Mouse (Mus musculus) left cerebral cortex, adult 18-20 months (tissue): ENCODE measurements at regions not wholly inside any gene's neighbourhood (a gene's known extent, or its start where the extent isn't known, plus 50 kb on each side); places are given as distances from the start of the nearest gene placed in this dataset.

Source experiments
- DNase-seq, 2 experiments: peaks; one replicate each; pipeline ENCODE4 v3.0.0; 2021 to 2022; ENCODE audit warnings: low spot score in 2 of 2, mixed read lengths in 1 of 2

GRCm38 (mm10) chr4:87501791-87502190 is 271.5 kb upstream of the Slc24a2 start:
- no peak for DNase-seq

GRCm38 (mm10) chr4:87500441-87500840 is 270.2 kb upstream of the Slc24a2 start:
- DNase-seq, result no peak

GRCm38 (mm10) chr4:87487798-87488197 is 257.5 kb upstream of the Slc24a2 start:
- no peak for DNase-seq

GRCm38 (mm10) chr4:87475537-87475936 is 245.3 kb upstream of the Slc24a2 start:
- DNase-seq, result no peak

- DNase-seq, result peak in 1 of 2 experiments; percentile 21
These were observed 243.2 kb upstream of the Slc24a2 start for GRCm38 (mm10) chr4:87473331-87474039.

- no peak for DNase-seq
These were observed 242.5 kb upstream of the Slc24a2 start for GRCm38 (mm10) chr4:87472787-87473186.

- DNase-seq, result no peak
These were observed 241.1 kb upstream of the Slc24a2 start for GRCm38 (mm10) chr4:87471385-87471784.

- DNase-seq, result no peak
These were observed 237.3 kb upstream of the Slc24a2 start for GRCm38 (mm10) chr4:87467600-87467999.

- DNase-seq, result no peak
These were observed 236.7 kb upstream of the Slc24a2 start for GRCm38 (mm10) chr4:87467018-87467417.

- no peak for DNase-seq
These were observed 231.1 kb upstream of the Slc24a2 start for GRCm38 (mm10) chr4:87461181-87461912.

- DNase-seq, result no peak
These were observed 225.7 kb upstream of the Slc24a2 start for GRCm38 (mm10) chr4:87455863-87456578.

GRCm38 (mm10) chr4:87452122-87452521 is 221.8 kb upstream of the Slc24a2 start:
- no peak for DNase-seq

GRCm38 (mm10) chr4:87451251-87451650 is 221.0 kb upstream of the Slc24a2 start:
- no peak for DNase-seq

- no peak for DNase-seq
These were observed 218.1 kb upstream of the Slc24a2 start for GRCm38 (mm10) chr4:87448338-87448737.

GRCm38 (mm10) chr4:87446856-87447255 is 216.6 kb upstream of the Slc24a2 start:
- DNase-seq, result no peak

- DNase-seq, result no peak
These were observed 203.9 kb upstream of the Slc24a2 start for GRCm38 (mm10) chr4:87434136-87434535.

GRCm38 (mm10) chr4:87428374-87428773 is 198.1 kb upstream of the Slc24a2 start:
- DNase-seq, result no peak

GRCm38 (mm10) chr4:87424066-87424465 is 193.8 kb upstream of the Slc24a2 start:
- DNase-seq, result no peak

- no peak for DNase-seq
These were observed 192.3 kb upstream of the Slc24a2 start for GRCm38 (mm10) chr4:87422588-87422987.

- DNase-seq, result no peak
These were observed 173.1 kb upstream of the Slc24a2 start for GRCm38 (mm10) chr4:87403354-87403753.

GRCm38 (mm10) chr4:87402173-87402556 is 171.9 kb upstream of the Slc24a2 start:
- peak in 1 of 2 experiments; percentile 5 for DNase-seq
